Mouse (Mus musculus): ENCODE measurements at regions not wholly inside any gene's neighbourhood (a gene's known extent, or its start where the extent isn't known, plus 50 kb on each side); places are given as distances from the start of the nearest gene placed in this dataset.

GRCm38 (mm10) chr3:149219381-149220303 lies 229.3 kb upstream of the Adgrl2 start:
- Histone ChIP-seq H3K4me3 (ENCODE audit: insufficient read depth, low read depth, low read length) (no peak overlapping the region), H3K4me1 (ENCODE audit: control insufficient read depth, insufficient read depth, low read length) (peaks cover 12% of the 10 kb centered on the region), H3K27ac (replicated peaks; ENCODE audit: insufficient read depth, low read depth, low read length) (peak overlapping the region; percentile 67), H3K9ac (ENCODE audit: low read depth, low read length) (no peak overlapping the region), H3K27me3 (ENCODE audit: control insufficient read depth, insufficient read depth, low read length) (no peaks in the 10 kb centered on the region), H3K79me2 (ENCODE audit: control insufficient read depth, insufficient read depth, low read length) (no peaks in the 10 kb centered on the region), H3K36me3 (ENCODE audit: control insufficient read depth, insufficient read depth, low read length) (no peaks in the 10 kb centered on the region)
- TF ChIP-seq CTCF (IDR thresholded peaks at IDR 0.05; ENCODE audit: low read depth, low read length), result no peak
- no peak for TF ChIP-seq POLR2A (IDR thresholded peaks at IDR 0.05; ENCODE audit: extremely low read depth, insufficient read depth, low read length)
- DNase-seq (ENCODE audit: extremely low read depth, low read depth, low spot score), result no peak
- WGBS, result 72% methylated on average over 14 of the region's 14 CpGs

- H3K4me1 ChIP-seq (ENCODE audit: control insufficient read depth, insufficient read depth, low read length), result peaks cover 10% of the 10 kb centered on the region; the same call in 1 of the 2 replicates
- no peak overlapping the region for H3K27ac ChIP-seq (replicated peaks; ENCODE audit: insufficient read depth, low read depth, low read length)
- H3K4me3 ChIP-seq (ENCODE audit: insufficient read depth, low read depth, low read length), result no peak overlapping the region
- TF ChIP-seq POLR2A (IDR thresholded peaks at IDR 0.05; ENCODE audit: extremely low read depth, insufficient read depth, low read length) (no peak), CTCF (IDR thresholded peaks at IDR 0.05; ENCODE audit: low read depth, low read length) (peak; percentile 36; the same call in 1 of the 2 replicates)
- H3K27me3 ChIP-seq (ENCODE audit: control insufficient read depth, insufficient read depth, low read length), result no peaks in the 10 kb centered on the region
- H3K9ac ChIP-seq (ENCODE audit: low read depth, low read length), result no peak overlapping the region
- H3K36me3 ChIP-seq (ENCODE audit: control insufficient read depth, insufficient read depth, low read length), result no peaks in the 10 kb centered on the region
- DNase-seq (ENCODE audit: extremely low read depth, low read depth, low spot score), result no peak
- 86% methylated on average over 9 of the region's 9 CpGs for WGBS
- H3K79me2 ChIP-seq (ENCODE audit: control insufficient read depth, insufficient read depth, low read length), result no peaks in the 10 kb centered on the region
These were observed 227.8 kb upstream of the Adgrl2 start for GRCm38 (mm10) chr3:149217916-149218803.

GRCm38 (mm10) chr3:149216759-149217400 lies 226.5 kb upstream of the Adgrl2 start:
- TF ChIP-seq CTCF (IDR thresholded peaks at IDR 0.05; ENCODE audit: low read depth, low read length) (no peak), POLR2A (IDR thresholded peaks at IDR 0.05; ENCODE audit: extremely low read depth, insufficient read depth, low read length) (no peak)
- H3K27me3 ChIP-seq (ENCODE audit: control insufficient read depth, insufficient read depth, low read length), result no peaks in the 10 kb centered on the region
- 89% methylated on average over 11 of the region's 11 CpGs for WGBS
- H3K4me1 ChIP-seq (ENCODE audit: control insufficient read depth, insufficient read depth, low read length), result peaks cover 10% of the 10 kb centered on the region; the same call in 1 of the 2 replicates
- no peak overlapping the region for H3K27ac ChIP-seq (replicated peaks; ENCODE audit: insufficient read depth, low read depth, low read length)
- H3K79me2 ChIP-seq (ENCODE audit: control insufficient read depth, insufficient read depth, low read length), result no peaks in the 10 kb centered on the region
- H3K36me3 ChIP-seq (ENCODE audit: control insufficient read depth, insufficient read depth, low read length), result no peaks in the 10 kb centered on the region
- no peak overlapping the region for H3K9ac ChIP-seq (ENCODE audit: low read depth, low read length)
- no peak for DNase-seq (ENCODE audit: extremely low read depth, low read depth, low spot score)
- no peak overlapping the region for H3K4me3 ChIP-seq (ENCODE audit: insufficient read depth, low read depth, low read length)

- H3K36me3 ChIP-seq (ENCODE audit: control insufficient read depth, insufficient read depth, low read length), result no peaks in the 10 kb centered on the region
- peak; percentile 95 for DNase-seq (ENCODE audit: extremely low read depth, low read depth, low spot score)
- no peak overlapping the region for H3K9ac ChIP-seq (ENCODE audit: low read depth, low read length)
- no peak overlapping the region for H3K4me3 ChIP-seq (ENCODE audit: insufficient read depth, low read depth, low read length)
- H3K4me1 ChIP-seq (ENCODE audit: control insufficient read depth, insufficient read depth, low read length), result peaks cover 10% of the 10 kb centered on the region; the same call in 1 of the 2 replicates
- WGBS, result 26% methylated on average over 2 of the region's 2 CpGs
- no peak for TF ChIP-seq POLR2A (IDR thresholded peaks at IDR 0.05; ENCODE audit: extremely low read depth, insufficient read depth, low read length)
- no peak for TF ChIP-seq CTCF (IDR thresholded peaks at IDR 0.05; ENCODE audit: low read depth, low read length)
- H3K27me3 ChIP-seq (ENCODE audit: control insufficient read depth, insufficient read depth, low read length), result no peaks in the 10 kb centered on the region
- peak overlapping the region; percentile 92 for H3K27ac ChIP-seq (replicated peaks; ENCODE audit: insufficient read depth, low read depth, low read length)
- no peaks in the 10 kb centered on the region for H3K79me2 ChIP-seq (ENCODE audit: control insufficient read depth, insufficient read depth, low read length)
These were observed 225.3 kb upstream of the Adgrl2 start for GRCm38 (mm10) chr3:149215691-149216090.

GRCm38 (mm10) chr3:149211909-149212308 lies 221.6 kb upstream of the Adgrl2 start:
- Histone ChIP-seq H3K27ac (replicated peaks; ENCODE audit: insufficient read depth, low read depth, low read length) (no peak overlapping the region), H3K79me2 (ENCODE audit: control insufficient read depth, insufficient read depth, low read length) (no peaks in the 10 kb centered on the region), H3K4me3 (ENCODE audit: insufficient read depth, low read depth, low read length) (no peak overlapping the region), H3K36me3 (ENCODE audit: control insufficient read depth, insufficient read depth, low read length) (no peaks in the 10 kb centered on the region), H3K9ac (ENCODE audit: low read depth, low read length) (no peak overlapping the region), H3K4me1 (ENCODE audit: control insufficient read depth, insufficient read depth, low read length) (peaks cover 11% of the 10 kb centered on the region; the same call in 1 of the 2 replicates), H3K27me3 (ENCODE audit: control insufficient read depth, insufficient read depth, low read length) (no peaks in the 10 kb centered on the region)
- TF ChIP-seq POLR2A (IDR thresholded peaks at IDR 0.05; ENCODE audit: extremely low read depth, insufficient read depth, low read length) (no peak), CTCF (IDR thresholded peaks at IDR 0.05; ENCODE audit: low read depth, low read length) (no peak)
- 88% methylated on average over 7 of the region's 7 CpGs for WGBS
- DNase-seq (ENCODE audit: extremely low read depth, low read depth, low spot score), result no peak
